Mouse (Mus musculus) C2C12 (cell line): ENCODE results near the gene Tmem30b. TPM values are rescaled to one million over a fixed set of nuclear protein-coding genes. Genes with fewer than 3 reads are reported as not detected.
"Not testable (repeated sequence)": the region's sequence is repeated elsewhere in the genome, so short reads cannot be mapped to it uniquely, and the experiment has no call there.

Experiments used
- H3K27me3 ChIP-seq: one replicate; pipeline ENCODE4 v1.6.1; 2011; ENCODE audit not compliant: control insufficient read depth, insufficient read depth, insufficient read length
- H3K36me3 ChIP-seq: one replicate; pipeline ENCODE4 v1.6.1; 2011; ENCODE audit not compliant: control insufficient read depth, insufficient read depth
- H3K4me3 ChIP-seq: one replicate; pipeline ENCODE4 v1.5.1; 2011; ENCODE audit warnings: mild to moderate bottlenecking, control low read depth; ENCODE audit not compliant: poor library complexity, insufficient read depth, severe bottlenecking
- H3K79me2 ChIP-seq: one replicate; pipeline ENCODE4 v1.6.1; 2011; ENCODE audit not compliant: control insufficient read depth, insufficient read depth
- H3K79me3 ChIP-seq: one replicate; pipeline ENCODE4 v1.6.1; 2011; ENCODE audit warnings: low read depth, control low read depth
- H3ac ChIP-seq: one replicate; pipeline ENCODE3; 2011; ENCODE audit warnings: low read depth; ENCODE audit not compliant: control insufficient read depth, insufficient read length
- CEBPB ChIP-seq: IDR thresholded peaks from one replicate; pipeline ENCODE4 v1.6.1; 2011; ENCODE audit warnings: low read depth, mild to moderate bottlenecking, control low read depth, moderate library complexity
- CTCF ChIP-seq: IDR thresholded peaks from one replicate; pipeline ENCODE4 v1.5.1; 2011; ENCODE audit not compliant: control insufficient read depth, insufficient read depth, insufficient read length
- FOSL1 ChIP-seq: IDR thresholded peaks from one replicate; pipeline ENCODE4 v1.8.0; 2011; ENCODE audit warnings: mild to moderate bottlenecking, low read length; ENCODE audit not compliant: poor library complexity, insufficient read depth, severe bottlenecking
- MAX ChIP-seq: IDR thresholded peaks from one replicate; pipeline ENCODE4 v1.6.1; 2011; ENCODE audit warnings: mild to moderate bottlenecking, control low read depth
- MYOD1 ChIP-seq: IDR thresholded peaks from one replicate; pipeline ENCODE4 v1.6.1; 2011; ENCODE audit warnings: low read depth; ENCODE audit not compliant: control insufficient read depth, insufficient read length
- MYOG ChIP-seq: IDR thresholded peaks from one replicate; pipeline ENCODE4 v1.6.1; 2011; ENCODE audit not compliant: control insufficient read depth, insufficient read length; ENCODE audit errors: extremely low read depth
- USF1 ChIP-seq: IDR thresholded peaks from one replicate; pipeline ENCODE4 v1.6.1; 2011; ENCODE audit warnings: low read depth, mild to moderate bottlenecking, control low read depth, moderate library complexity
- polyA plus RNA-seq: library from polyadenylated mRNA; unstranded; fragments of >200 nt; fragmentation: generic; extraction: Trizol; gene quantifications from one replicate; pipeline ENCODE4 v1.2.1, GENCODE M21; 2012; ENCODE audit warnings: missing spikeins

The Tmem30b gene
- polyA plus RNA-seq, 1 experiment = not detected

DNA sequence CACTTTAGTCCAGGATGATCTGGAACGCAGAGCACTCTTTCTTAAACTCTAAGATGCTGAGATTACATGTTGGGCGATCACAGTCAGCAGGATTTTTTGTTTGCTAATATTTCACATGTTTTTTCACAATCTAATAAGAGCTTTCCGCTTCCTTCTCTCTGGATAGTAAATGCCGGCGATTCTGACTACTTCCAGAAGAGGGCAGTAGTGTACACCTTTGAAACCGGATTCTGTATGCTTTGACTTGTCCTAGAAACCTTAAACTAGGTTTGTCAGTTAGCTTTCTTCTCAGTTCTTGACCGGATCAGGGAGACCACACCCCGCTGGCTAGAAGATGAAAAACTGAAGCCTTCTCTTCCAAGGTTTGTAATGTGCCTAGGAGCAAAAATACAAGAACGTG is 11.6 kb downstream of the Tmem30b start:
- no peaks in the 10 kb centered on the region for H3K79me3 ChIP-seq
- H3ac ChIP-seq = no peak overlapping the region
- H3K27me3 ChIP-seq = no peaks in the 10 kb centered on the region
- no peak for TF ChIP-seq CEBPB
- no peak for TF ChIP-seq FOSL1
- no peak for TF ChIP-seq USF1
- TF ChIP-seq MYOG = no peak
- no peak for TF ChIP-seq CTCF
- no peak for TF ChIP-seq MYOD1
- TF ChIP-seq MAX = no peak
- H3K4me3 ChIP-seq = no peak overlapping the region
- no peaks in the 10 kb centered on the region for H3K79me2 ChIP-seq
- H3K36me3 ChIP-seq = no peaks in the 10 kb centered on the region

DNA sequence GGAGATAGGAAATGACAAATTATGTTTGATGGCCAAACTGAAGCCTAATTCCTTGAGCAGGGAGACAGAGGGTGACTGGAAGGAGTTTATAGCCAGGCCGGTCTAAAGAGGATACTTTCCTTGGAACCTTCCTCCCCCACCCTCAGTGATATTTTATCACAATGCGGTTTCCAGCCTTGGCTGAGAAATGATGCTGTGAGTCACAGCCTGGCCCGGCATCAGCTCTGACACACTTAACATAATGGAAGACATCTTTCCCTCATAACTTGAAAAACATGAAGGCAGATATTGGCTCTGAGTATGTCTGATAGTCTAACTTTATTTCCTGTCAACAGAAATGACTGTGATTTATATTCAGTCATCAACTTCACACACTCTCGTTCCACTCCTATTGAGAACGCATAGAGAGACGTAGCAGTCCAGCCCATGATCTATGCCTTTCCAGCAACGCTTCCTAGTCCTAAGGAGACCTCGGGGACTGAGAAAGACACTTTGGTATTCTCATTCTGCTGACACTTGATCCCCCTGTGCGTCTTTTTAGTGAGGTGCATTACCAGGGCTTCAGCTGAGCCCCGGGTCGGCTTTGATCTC is 14.2 kb downstream of the Tmem30b start:
- no peak overlapping the region for H3ac ChIP-seq
- no peak for TF ChIP-seq MAX
- peak; percentile 78 for TF ChIP-seq FOSL1

DNA sequence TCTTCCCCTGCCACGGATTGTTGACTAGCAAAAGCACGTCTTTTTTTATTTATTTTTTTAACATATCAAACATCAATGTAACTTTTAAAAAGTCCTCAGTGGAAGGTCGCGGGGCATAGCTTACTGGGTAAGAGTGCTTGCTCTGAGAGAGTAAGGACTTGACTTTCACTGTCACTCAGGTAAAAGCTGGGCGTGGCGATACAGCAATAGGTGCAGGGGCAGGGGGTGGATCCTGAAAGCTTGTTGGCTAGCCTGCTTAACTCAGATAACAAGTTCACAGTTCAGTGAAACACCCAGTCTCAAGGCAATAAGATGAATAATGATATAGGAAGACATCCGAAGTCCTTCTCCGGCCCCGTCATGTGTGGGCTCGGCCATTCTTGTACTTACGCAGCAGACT is 16.6 kb downstream of the Tmem30b start:
- no peak overlapping the region for H3K4me3 ChIP-seq
- H3K79me2 ChIP-seq = no peaks in the 10 kb centered on the region
- no peaks in the 10 kb centered on the region for H3K36me3 ChIP-seq
- no peak overlapping the region for H3ac ChIP-seq
- H3K27me3 ChIP-seq = no peaks in the 10 kb centered on the region
- H3K79me3 ChIP-seq = no peaks in the 10 kb centered on the region
- TF ChIP-seq MYOD1 (no peak), USF1 (no peak), CEBPB (no peak), MAX (no peak), MYOG (no peak)

More for the DNA sequence above, 14.2 kb downstream of the Tmem30b start:
- H3K79me3 ChIP-seq = no peaks in the 10 kb centered on the region
- no peaks in the 10 kb centered on the region for H3K27me3 ChIP-seq
- no peaks in the 10 kb centered on the region for H3K79me2 ChIP-seq
- no peaks in the 10 kb centered on the region for H3K36me3 ChIP-seq
- no peak overlapping the region for H3K4me3 ChIP-seq

DNA sequence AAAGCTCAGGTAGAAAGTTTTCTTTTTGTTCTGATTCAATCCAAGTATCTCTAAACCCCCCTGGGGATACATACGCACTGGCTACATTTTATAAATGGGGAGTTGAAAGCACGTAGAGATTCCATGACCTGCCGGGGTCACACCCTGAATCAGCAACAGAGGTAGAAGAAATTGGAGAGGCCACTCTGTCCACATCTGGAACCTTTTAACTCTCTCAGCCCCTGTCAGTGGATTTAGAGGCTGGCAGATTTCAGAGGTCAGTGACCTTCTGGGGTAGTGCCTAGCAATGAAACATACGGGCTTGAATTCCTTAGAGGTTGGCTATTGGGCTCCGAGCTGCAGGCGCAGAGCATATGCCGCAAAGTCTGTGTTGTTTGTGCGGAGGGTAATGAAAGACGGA is 17.1 kb downstream of the Tmem30b start:
- Histone ChIP-seq H3K4me3 (no peak overlapping the region), H3K36me3 (no peaks in the 10 kb centered on the region), H3K27me3 (no peaks in the 10 kb centered on the region), H3ac (no peak overlapping the region), H3K79me2 (no peaks in the 10 kb centered on the region), H3K79me3 (no peaks in the 10 kb centered on the region)
- TF ChIP-seq CTCF = no peak
- no peak for TF ChIP-seq CEBPB
- TF ChIP-seq MYOD1 = no peak
- TF ChIP-seq MAX = no peak
- no peak for TF ChIP-seq FOSL1
- TF ChIP-seq MYOG = no peak
- no peak for TF ChIP-seq USF1

DNA sequence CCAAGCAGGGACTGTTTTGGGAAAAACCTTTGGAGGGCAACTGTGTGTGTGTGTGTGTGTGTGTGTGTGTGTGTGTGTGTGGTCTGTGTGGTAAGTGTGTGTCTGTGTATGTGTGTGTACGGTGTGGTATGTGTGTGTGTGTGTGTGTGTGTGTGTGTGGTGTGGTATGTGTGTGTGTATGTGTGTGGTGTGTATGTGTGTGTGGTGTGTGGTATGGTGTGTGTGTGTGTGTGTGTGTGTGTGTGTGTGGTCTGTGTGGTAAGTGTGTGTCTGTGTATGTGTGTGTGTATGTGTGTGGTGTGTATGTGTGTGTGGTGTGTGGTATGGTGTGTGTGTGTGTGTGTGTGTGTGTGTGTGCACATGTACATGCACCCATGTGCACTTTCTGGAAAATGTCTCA is 18.1 kb downstream of the Tmem30b start:
- H3K27me3 ChIP-seq, H3K79me3 ChIP-seq, H3K36me3 ChIP-seq, H3ac ChIP-seq, H3K79me2 ChIP-seq, H3K4me3 ChIP-seq: not testable (repeated sequence)

DNA sequence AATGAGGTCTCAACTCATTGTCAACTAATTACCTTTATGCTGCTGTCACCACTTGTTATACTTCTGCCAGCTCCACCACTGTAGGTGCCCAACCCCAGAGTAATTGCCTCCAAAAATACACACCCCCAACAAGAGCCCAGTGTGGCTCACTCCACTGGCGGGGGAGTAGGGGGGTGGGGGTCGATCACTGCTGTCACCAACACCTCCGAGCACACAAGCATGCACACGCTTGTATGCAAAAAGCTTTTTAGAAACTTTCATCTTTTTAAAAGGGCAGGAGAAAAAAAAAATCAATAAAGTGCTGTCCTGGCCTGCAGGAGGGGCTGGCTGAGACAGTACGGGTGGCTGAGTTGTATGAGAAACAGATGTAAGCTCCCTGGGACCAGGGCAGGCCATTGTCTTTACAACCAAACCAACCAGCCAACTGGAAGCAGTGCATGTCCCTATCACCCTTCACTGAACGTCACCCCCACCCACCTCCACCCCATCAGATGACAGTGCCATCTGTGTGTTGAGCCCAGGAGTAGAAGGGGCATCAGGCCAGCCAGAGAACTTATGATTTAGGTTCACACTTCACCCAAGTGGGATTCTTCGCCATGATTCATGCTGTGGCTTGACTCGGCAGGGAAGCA is 20.8 kb downstream of the Tmem30b start:
- TF ChIP-seq MYOG (no peak), CTCF (no peak), MYOD1 (no peak), MAX (no peak), USF1 (no peak)
- Histone ChIP-seq H3K4me3 (no peak overlapping the region), H3K79me3 (no peaks in the 10 kb centered on the region), H3K79me2 (no peaks in the 10 kb centered on the region), H3K27me3 (no peaks in the 10 kb centered on the region), H3K36me3 (no peaks in the 10 kb centered on the region), H3ac (no peak overlapping the region)
